Mouse (Mus musculus) E14TG2a.4 (cell line): ENCODE data around the gene Casc1.
A peak's percentile ranks its signal among the peaks of the same experiment; 100 is the strongest.

ENCODE experiments used
- H3K27me3 ChIP-seq: 2 replicates; pipeline ENCODE4 v1.6.1; 2014; ENCODE audit warnings: low read length, control low read depth; ENCODE audit not compliant: insufficient read depth
- H3K36me3 ChIP-seq: 2 replicates; pipeline ENCODE4 v1.6.1; 2014; ENCODE audit warnings: low read length, control low read depth; ENCODE audit not compliant: insufficient read depth
- H3K4me1 ChIP-seq: replicated peaks from 2 replicates; pipeline ENCODE4 v1.6.1; 2014; ENCODE audit warnings: low read depth, low read length, control low read depth
- H3K4me3 ChIP-seq: replicated peaks from 2 replicates; pipeline ENCODE4 v1.5.1; 2014; ENCODE audit warnings: mild to moderate bottlenecking, low read length
- H3K9me3 ChIP-seq: 2 replicates; pipeline ENCODE4 v1.6.1; 2014; ENCODE audit warnings: low read length, control low read depth
- CTCF ChIP-seq: conservative IDR thresholded peaks from 2 replicates; pipeline ENCODE4 v1.5.1; 2014; ENCODE audit warnings: low read length
- NANOG ChIP-seq: IDR thresholded peaks from 2 replicates; pipeline ENCODE4 v1.6.1; 2014; ENCODE audit warnings: borderline replicate concordance, low read length, mixed read lengths
- POU5F1 ChIP-seq: IDR thresholded peaks from 2 replicates; pipeline ENCODE4 v1.6.1; 2014; ENCODE audit warnings: low read length, borderline replicate concordance

Gene Casc1

DNA sequence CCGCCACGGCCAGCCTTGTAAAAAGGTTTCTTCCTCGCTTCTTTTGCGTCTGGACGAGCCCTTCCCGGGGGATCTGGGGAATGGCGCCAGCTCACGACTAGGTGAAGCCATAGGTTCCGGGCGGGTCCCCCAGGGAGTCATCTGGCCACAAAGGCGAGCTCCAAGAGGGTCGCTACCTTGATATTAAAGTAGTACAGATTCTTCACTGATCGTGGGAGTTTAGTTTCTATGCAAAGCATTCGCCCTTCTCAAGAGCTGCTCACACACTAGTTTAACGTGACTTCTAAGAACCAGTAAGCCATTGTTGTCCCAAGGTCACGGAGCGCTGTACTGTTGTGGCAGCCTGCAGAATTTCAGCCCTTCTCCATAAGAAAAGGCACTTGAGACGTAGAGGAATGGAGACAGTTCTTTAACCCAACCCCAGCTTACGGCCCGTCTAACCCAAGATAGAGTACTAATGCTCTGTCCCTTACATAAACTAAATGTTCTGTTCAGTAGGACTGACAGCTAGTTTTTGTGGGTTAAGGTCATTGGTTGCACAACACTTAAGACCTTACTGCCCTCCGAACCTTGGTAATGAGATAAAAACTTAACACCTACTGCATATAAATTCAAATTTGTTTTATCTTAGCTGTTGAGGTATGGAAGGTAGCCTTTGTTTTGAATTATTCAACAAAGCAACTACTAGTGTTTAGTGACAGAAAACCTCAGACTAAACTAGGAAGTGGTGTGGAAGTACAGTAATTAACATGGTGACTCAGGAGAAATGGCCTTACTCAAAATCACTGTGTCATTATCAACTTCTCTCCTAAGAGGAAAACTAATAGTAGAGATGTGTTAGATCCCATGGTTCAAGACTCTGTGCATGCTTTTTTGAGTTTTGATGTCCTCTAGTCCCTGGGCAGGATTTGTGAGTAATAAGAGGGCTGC lies 836 bp upstream of the Casc1 start:
- H3K27me3 ChIP-seq, result no peaks in the 10 kb centered on the region

GRCm38 (mm10) chr6:145210056-145210680 lies 637 bp downstream of the Casc1 start:
- Histone ChIP-seq H3K4me3 (peak overlapping the region; percentile 75), H3K9me3 (no peaks in the 10 kb centered on the region), H3K36me3 (peaks cover 19% of the 10 kb centered on the region), H3K4me1 (peaks cover 26% of the 10 kb centered on the region), H3K27me3 (no peaks in the 10 kb centered on the region)
- no peak for TF ChIP-seq CTCF

More for the DNA sequence above, 836 bp upstream of the Casc1 start:
- Histone ChIP-seq H3K4me3 (peak overlapping the region; percentile 87), H3K36me3 (peaks cover 27% of the 10 kb centered on the region), H3K9me3 (no peaks in the 10 kb centered on the region), H3K4me1 (peaks cover 26% of the 10 kb centered on the region)
- TF ChIP-seq CTCF (no peak), NANOG (peak; percentile 63), POU5F1 (no peak)

DNA sequence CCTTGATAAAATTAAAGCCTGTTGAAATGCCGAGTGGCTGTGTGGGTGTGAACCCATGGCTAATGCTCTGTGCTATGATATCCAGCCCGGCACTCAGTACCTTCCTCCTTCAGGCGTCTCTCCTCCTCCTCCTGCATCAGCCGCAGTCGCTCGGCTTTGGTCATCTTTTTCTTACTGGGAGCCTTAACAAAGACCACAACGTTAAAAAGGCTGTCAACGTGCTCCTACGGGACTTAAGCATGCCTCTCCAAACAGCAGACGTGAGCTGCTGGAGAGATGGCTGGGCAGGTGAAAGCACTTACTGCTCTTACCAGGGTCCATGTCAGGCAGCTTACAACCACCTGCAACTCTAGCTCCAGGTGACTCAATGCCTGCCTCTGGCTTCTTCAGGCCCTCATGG lies 5.7 kb downstream of the Casc1 start:
- no peaks in the 10 kb centered on the region for H3K36me3 ChIP-seq
- H3K27me3 ChIP-seq, result no peaks in the 10 kb centered on the region
- no peaks in the 10 kb centered on the region for H3K9me3 ChIP-seq
- no peak for TF ChIP-seq NANOG
- no peak for TF ChIP-seq CTCF
- no peak for TF ChIP-seq POU5F1
- peaks cover 4% of the 10 kb centered on the region for H3K4me1 ChIP-seq
- no peak overlapping the region for H3K4me3 ChIP-seq

DNA sequence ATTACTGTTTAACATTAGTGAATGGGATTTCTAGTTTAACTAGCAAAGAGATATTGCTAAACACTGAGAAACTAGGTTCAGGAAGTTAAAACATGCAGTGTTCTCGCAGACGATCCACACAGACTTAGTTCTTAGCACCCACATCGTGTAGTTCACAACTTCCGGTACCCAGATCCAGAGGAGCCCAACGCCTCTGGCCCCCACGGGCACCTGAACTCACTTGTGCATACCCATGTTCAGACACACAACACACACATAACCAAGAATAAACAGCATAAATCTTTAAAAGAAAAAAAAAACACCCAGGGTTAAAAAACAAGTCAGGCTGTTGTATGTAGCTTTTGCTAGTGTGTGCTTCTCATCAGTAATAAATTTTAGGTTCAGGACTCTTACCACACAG lies 6.4 kb downstream of the Casc1 start:
- H3K36me3 ChIP-seq, result no peaks in the 10 kb centered on the region
- H3K4me3 ChIP-seq, result no peak overlapping the region
- H3K4me1 ChIP-seq, result no peaks in the 10 kb centered on the region
- H3K27me3 ChIP-seq, result no peaks in the 10 kb centered on the region
- no peaks in the 10 kb centered on the region for H3K9me3 ChIP-seq
- TF ChIP-seq POU5F1 (no peak), CTCF (no peak), NANOG (no peak)

DNA sequence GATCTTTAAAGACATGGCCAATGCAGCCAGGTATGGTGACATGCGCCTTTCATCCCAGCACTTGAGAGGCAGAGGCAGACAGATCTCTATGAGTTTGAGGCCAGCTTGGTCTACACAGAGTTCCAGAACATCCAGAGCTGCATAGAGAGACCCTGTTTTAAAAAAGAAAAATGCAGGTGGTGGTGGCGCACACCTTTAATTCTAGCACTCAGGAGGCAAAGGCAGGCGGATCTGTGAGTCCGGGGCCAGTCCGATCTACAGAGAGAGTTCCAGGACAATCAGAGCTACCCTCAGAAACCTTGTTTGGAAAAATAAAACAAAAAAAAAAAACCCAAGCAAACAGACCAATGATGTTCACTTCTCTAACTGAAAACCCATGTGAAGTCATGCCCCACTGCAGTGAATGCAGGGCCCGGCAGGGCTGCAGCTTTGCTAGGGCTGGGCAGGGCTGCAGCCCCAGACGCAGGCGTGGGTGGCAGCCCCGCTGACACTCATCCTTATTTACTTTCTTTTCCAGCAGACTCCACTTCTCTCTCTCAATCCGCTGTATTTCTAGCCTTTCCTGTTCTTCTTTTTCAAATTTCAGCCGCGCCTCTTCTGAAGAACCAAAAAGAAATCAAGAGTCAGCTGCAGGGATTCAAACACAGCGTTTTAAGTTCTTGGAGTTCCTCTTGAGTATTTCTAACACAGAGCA lies 8.2 kb downstream of the Casc1 start:
- H3K4me3 ChIP-seq, result no peak overlapping the region
- TF ChIP-seq NANOG, result no peak
- no peak for TF ChIP-seq CTCF
- no peak for TF ChIP-seq POU5F1

GRCm38 (mm10) chr6:145197949-145198686 lies 12.7 kb downstream of the Casc1 start:
- no peaks in the 10 kb centered on the region for H3K36me3 ChIP-seq
- no peak overlapping the region for H3K4me3 ChIP-seq
- TF ChIP-seq CTCF (no peak), POU5F1 (no peak), NANOG (no peak)
- H3K4me1 ChIP-seq, result peaks cover 6% of the 10 kb centered on the region; the same call in 1 of the 2 replicates
- H3K9me3 ChIP-seq, result no peaks in the 10 kb centered on the region
- no peaks in the 10 kb centered on the region for H3K27me3 ChIP-seq

More for the DNA sequence above, 8.2 kb downstream of the Casc1 start:
- Histone ChIP-seq H3K9me3 (no peaks in the 10 kb centered on the region), H3K27me3 (no peaks in the 10 kb centered on the region), H3K4me1 (no peaks in the 10 kb centered on the region), H3K36me3 (no peaks in the 10 kb centered on the region)

DNA sequence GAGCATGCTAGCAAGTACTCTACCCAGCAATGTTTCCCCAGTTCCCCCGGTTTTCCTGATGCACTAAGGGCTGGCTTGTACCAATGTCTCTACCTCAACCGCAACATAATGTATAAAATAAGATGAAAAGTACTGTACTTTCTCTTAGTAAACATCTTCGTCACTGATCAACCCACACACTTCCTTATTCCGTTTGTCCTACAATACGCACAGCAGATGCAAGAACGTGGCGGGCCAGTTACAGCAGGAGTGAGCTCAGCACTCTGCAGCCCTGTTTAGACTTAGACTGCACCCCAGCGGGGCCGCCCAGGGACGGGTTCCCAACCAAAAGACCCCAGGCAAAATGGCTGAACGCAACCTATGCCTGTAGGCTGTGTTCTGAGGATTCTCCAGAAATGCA lies 17.4 kb downstream of the Casc1 start:
- Histone ChIP-seq H3K4me1 (peaks cover 13% of the 10 kb centered on the region), H3K27me3 (peaks cover 8% of the 10 kb centered on the region), H3K4me3 (no peak overlapping the region), H3K9me3 (no peaks in the 10 kb centered on the region), H3K36me3 (no peaks in the 10 kb centered on the region)
- no peak for TF ChIP-seq NANOG
- TF ChIP-seq CTCF, result no peak
- TF ChIP-seq POU5F1, result no peak

- peaks cover 12% of the 10 kb centered on the region for H3K27me3 ChIP-seq
- no peak for TF ChIP-seq CTCF
- TF ChIP-seq POU5F1, result no peak
- no peak for TF ChIP-seq NANOG
- H3K9me3 ChIP-seq, result no peaks in the 10 kb centered on the region
- H3K4me3 ChIP-seq, result no peak overlapping the region
- H3K36me3 ChIP-seq, result no peaks in the 10 kb centered on the region
- H3K4me1 ChIP-seq, result peaks cover 17% of the 10 kb centered on the region
Measured at GRCm38 (mm10) chr6:145193038-145193437, 17.8 kb downstream of the Casc1 start.
